Mouse (Mus musculus): ENCODE measurements around the gene Usp4. TPM values are rescaled to one million over a fixed set of nuclear protein-coding genes. Genes with fewer than 3 reads are reported as not detected.
A peak's percentile ranks its signal among the peaks of the same experiment; 100 is the strongest.

Usp4 gene
- polyA plus RNA-seq (2012; rRNA removed): 100 and 104 TPM in 2 replicates

GRCm38 (mm10) chr9:108347540-108348289 is at the start of gene Usp4:
Usp4 (plus strand) TSS chr9:108347853.
- under 1% methylated on average over 75 of the region's 75 CpGs for WGBS
- peak; percentile 82 for DNase-seq
- TF ChIP-seq CTCF (IDR thresholded peaks at IDR 0.05; ENCODE audit: borderline replicate concordance, control insufficient read depth, extremely low read depth, insufficient read depth, low read length, poor library complexity) (peak; percentile 49; the same call in 1 of the 2 replicates), POLR2A (IDR thresholded peaks at IDR 0.05; ENCODE audit: control insufficient read depth, extremely low read depth, insufficient read depth, low read length, poor library complexity) (peak; percentile 75)
- H3K27ac ChIP-seq (ENCODE audit: control insufficient read depth, insufficient read depth, low read length): peak within 1 kb of the TSS; percentile 6
- H3K4me3 ChIP-seq (ENCODE audit: control insufficient read depth, insufficient read depth, low read length): peak within 1 kb of the TSS; percentile 63
- H3K4me1 ChIP-seq (replicated peaks; ENCODE audit: control insufficient read depth, insufficient read depth, low read length): peaks cover 15% of the 10 kb centered on the region
- H3K36me3 ChIP-seq (ENCODE audit: control insufficient read depth, insufficient read depth, low read length): peaks cover 20% of the 10 kb centered on the region
- H3K27me3 ChIP-seq (ENCODE audit: control insufficient read depth, insufficient read depth, low read length): no peaks in the 10 kb centered on the region

GRCm38 (mm10) chr9:108301853-108302252 is 45.8 kb upstream of the Usp4 start:
- H3K4me3 ChIP-seq (ENCODE audit: control insufficient read depth, insufficient read depth, low read length): no peak overlapping the region
- no peaks in the 10 kb centered on the region for H3K27me3 ChIP-seq (ENCODE audit: control insufficient read depth, insufficient read depth, low read length)
- TF ChIP-seq POLR2A (IDR thresholded peaks at IDR 0.05; ENCODE audit: control insufficient read depth, extremely low read depth, insufficient read depth, low read length, poor library complexity): no peak
- TF ChIP-seq CTCF (IDR thresholded peaks at IDR 0.05; ENCODE audit: borderline replicate concordance, control insufficient read depth, extremely low read depth, insufficient read depth, low read length, poor library complexity): no peak
- H3K36me3 ChIP-seq (ENCODE audit: control insufficient read depth, insufficient read depth, low read length): no peaks in the 10 kb centered on the region
- no peak overlapping the region for H3K27ac ChIP-seq (ENCODE audit: control insufficient read depth, insufficient read depth, low read length)
- 94% methylated on average over 3 of the region's 3 CpGs for WGBS
- H3K4me1 ChIP-seq (replicated peaks; ENCODE audit: control insufficient read depth, insufficient read depth, low read length): peaks cover 7% of the 10 kb centered on the region
- DNase-seq: no peak

- H3K36me3 ChIP-seq (ENCODE audit: control insufficient read depth, insufficient read depth, low read length): no peaks in the 10 kb centered on the region
- DNase-seq: no peak
- H3K4me1 ChIP-seq (replicated peaks; ENCODE audit: control insufficient read depth, insufficient read depth, low read length): peaks cover 9% of the 10 kb centered on the region
- no peaks in the 10 kb centered on the region for H3K27me3 ChIP-seq (ENCODE audit: control insufficient read depth, insufficient read depth, low read length)
- TF ChIP-seq CTCF (IDR thresholded peaks at IDR 0.05; ENCODE audit: borderline replicate concordance, control insufficient read depth, extremely low read depth, insufficient read depth, low read length, poor library complexity) (no peak), POLR2A (IDR thresholded peaks at IDR 0.05; ENCODE audit: control insufficient read depth, extremely low read depth, insufficient read depth, low read length, poor library complexity) (no peak)
- WGBS: 94% methylated on average over 4 of the region's 4 CpGs
- no peak overlapping the region for H3K27ac ChIP-seq (ENCODE audit: control insufficient read depth, insufficient read depth, low read length)
- no peak overlapping the region for H3K4me3 ChIP-seq (ENCODE audit: control insufficient read depth, insufficient read depth, low read length)
Measured at GRCm38 (mm10) chr9:108304716-108305115, 42.9 kb upstream of the Usp4 start.

GRCm38 (mm10) chr9:108305170-108305569 is 42.5 kb upstream of the Usp4 start:
- DNase-seq: no peak
- H3K27me3 ChIP-seq (ENCODE audit: control insufficient read depth, insufficient read depth, low read length): no peaks in the 10 kb centered on the region

GRCm38 (mm10) chr9:108305629-108306520 is 41.8 kb upstream of the Usp4 start, which contains the start of the genes Rhoa and Tcta:
Rhoa (plus strand) TSS chr9:108306129.
Tcta (minus strand) TSS chr9:108306160.
- H3K4me3 ChIP-seq (ENCODE audit: control insufficient read depth, insufficient read depth, low read length): peak within 1 kb of the TSS; percentile 95
- peak within 1 kb of the TSS; percentile 95 for H3K27ac ChIP-seq (ENCODE audit: control insufficient read depth, insufficient read depth, low read length)
- no peaks in the 10 kb centered on the region for H3K27me3 ChIP-seq (ENCODE audit: control insufficient read depth, insufficient read depth, low read length)
- peaks cover 9% of the 10 kb centered on the region for H3K4me1 ChIP-seq (replicated peaks; ENCODE audit: control insufficient read depth, insufficient read depth, low read length)
- TF ChIP-seq CTCF (IDR thresholded peaks at IDR 0.05; ENCODE audit: borderline replicate concordance, control insufficient read depth, extremely low read depth, insufficient read depth, low read length, poor library complexity) (peak; percentile 44; the same call in 1 of the 2 replicates), POLR2A (IDR thresholded peaks at IDR 0.05; ENCODE audit: control insufficient read depth, extremely low read depth, insufficient read depth, low read length, poor library complexity) (peak; percentile 92)
- H3K36me3 ChIP-seq (ENCODE audit: control insufficient read depth, insufficient read depth, low read length): no peaks in the 10 kb centered on the region
- peak; percentile 98 for DNase-seq
- WGBS: under 1% methylated on average over 81 of the region's 81 CpGs

More at GRCm38 (mm10) chr9:108305170-108305569, 42.5 kb upstream of the Usp4 start:
- Histone ChIP-seq H3K4me3 (ENCODE audit: control insufficient read depth, insufficient read depth, low read length) (peak overlapping the region; percentile 57), H3K27ac (ENCODE audit: control insufficient read depth, insufficient read depth, low read length) (no peak overlapping the region), H3K4me1 (replicated peaks; ENCODE audit: control insufficient read depth, insufficient read depth, low read length) (peaks cover 9% of the 10 kb centered on the region), H3K36me3 (ENCODE audit: control insufficient read depth, insufficient read depth, low read length) (no peaks in the 10 kb centered on the region)
- TF ChIP-seq POLR2A (IDR thresholded peaks at IDR 0.05; ENCODE audit: control insufficient read depth, extremely low read depth, insufficient read depth, low read length, poor library complexity) (no peak), CTCF (IDR thresholded peaks at IDR 0.05; ENCODE audit: borderline replicate concordance, control insufficient read depth, extremely low read depth, insufficient read depth, low read length, poor library complexity) (no peak)
- WGBS: 0% methylated on average over 1 of the region's 1 CpGs

- H3K27me3 ChIP-seq (ENCODE audit: control insufficient read depth, insufficient read depth, low read length): no peaks in the 10 kb centered on the region
- TF ChIP-seq CTCF (IDR thresholded peaks at IDR 0.05; ENCODE audit: borderline replicate concordance, control insufficient read depth, extremely low read depth, insufficient read depth, low read length, poor library complexity): 0 out of 2 replicates have a peak, but pooled peaks have one; percentile 12
- no peak for TF ChIP-seq POLR2A (IDR thresholded peaks at IDR 0.05; ENCODE audit: control insufficient read depth, extremely low read depth, insufficient read depth, low read length, poor library complexity)
- no peaks in the 10 kb centered on the region for H3K36me3 ChIP-seq (ENCODE audit: control insufficient read depth, insufficient read depth, low read length)
- peak; percentile 84 for DNase-seq
- WGBS: 1% methylated on average over 50 of the region's 51 CpGs
- H3K27ac ChIP-seq (ENCODE audit: control insufficient read depth, insufficient read depth, low read length): peak overlapping the region; percentile 95
- H3K4me3 ChIP-seq (ENCODE audit: control insufficient read depth, insufficient read depth, low read length): peak overlapping the region; percentile 95
- peaks cover 9% of the 10 kb centered on the region for H3K4me1 ChIP-seq (replicated peaks; ENCODE audit: control insufficient read depth, insufficient read depth, low read length)
Measured at GRCm38 (mm10) chr9:108306571-108306980, 41.1 kb upstream of the Usp4 start.

Data from thymus, adult 2 months (tissue).